Mouse (Mus musculus) small intestine, adult 2 months (tissue): Measurements from ENCODE around the gene Hoxa3. TPM values are rescaled to one million over a fixed set of nuclear protein-coding genes. Genes with fewer than 3 reads are reported as not detected.

ENCODE experiments used
- H3K27ac ChIP-seq: fragments of 200-500 bp; 2 replicates; pipeline ENCODE4 v1.5.1; 2012; ENCODE audit warnings: low read depth, low read length, control low read depth, inconsistent platforms; ENCODE audit not compliant: insufficient read depth
- H3K27me3 ChIP-seq: fragments of 200-500 bp; 2 replicates; pipeline ENCODE4 v1.6.1; 2012; ENCODE audit warnings: mild to moderate bottlenecking, moderate library complexity, low read length, inconsistent platforms; ENCODE audit not compliant: control insufficient read depth, insufficient read depth
- H3K36me3 ChIP-seq: fragments of 200-500 bp; 2 replicates; pipeline ENCODE4 v1.6.1; 2012; ENCODE audit warnings: mild to moderate bottlenecking, low read length, control low read depth, inconsistent platforms; ENCODE audit not compliant: control insufficient read depth, insufficient read depth
- H3K4me1 ChIP-seq: fragments of 200-500 bp; 2 replicates; pipeline ENCODE4 v1.6.1; 2012; ENCODE audit warnings: low read length, inconsistent platforms, mixed read lengths; ENCODE audit not compliant: control insufficient read depth, insufficient read depth, insufficient read length
- H3K4me3 ChIP-seq: fragments of 200-500 bp; 2 replicates; pipeline ENCODE4 v1.5.1; 2012; ENCODE audit warnings: low read depth, mild to moderate bottlenecking, control low read depth, inconsistent platforms, low read length, moderate library complexity
- CTCF ChIP-seq: fragments of 200-500 bp; IDR thresholded peaks from 2 replicates; pipeline ENCODE4 v1.5.1; 2012; ENCODE audit warnings: low read depth, mild to moderate bottlenecking, control low read depth, inconsistent platforms, low read length, moderate library complexity, mixed read lengths; ENCODE audit not compliant: insufficient replicate concordance, insufficient read length; ENCODE audit errors: extremely low read depth
- POLR2A ChIP-seq: fragments of 200-500 bp; IDR thresholded peaks from 2 replicates; pipeline ENCODE4 v1.6.1; 2012; ENCODE audit warnings: low read depth, mild to moderate bottlenecking, control low read depth, inconsistent platforms, low read length, moderate library complexity
- WGBS: fragments of 180-500 bp; shearing (Covaris S2); methylation state at CpG from one replicate; pipeline ENCODE4 v1.1.7; 2018; 5-methylcytosine and 5-hydroxymethylcytosine counted together
- polyA plus RNA-seq: library from polyadenylated mRNA; depleted of rRNA; stranded (reverse); fragments of >200 nt; gene quantifications from 2 replicates; pipeline ENCODE4 v1.2.3, GENCODE M21; 2012

Gene Hoxa3
- polyA plus RNA-seq, 1 experiment, result 5.0 TPM

DNA sequence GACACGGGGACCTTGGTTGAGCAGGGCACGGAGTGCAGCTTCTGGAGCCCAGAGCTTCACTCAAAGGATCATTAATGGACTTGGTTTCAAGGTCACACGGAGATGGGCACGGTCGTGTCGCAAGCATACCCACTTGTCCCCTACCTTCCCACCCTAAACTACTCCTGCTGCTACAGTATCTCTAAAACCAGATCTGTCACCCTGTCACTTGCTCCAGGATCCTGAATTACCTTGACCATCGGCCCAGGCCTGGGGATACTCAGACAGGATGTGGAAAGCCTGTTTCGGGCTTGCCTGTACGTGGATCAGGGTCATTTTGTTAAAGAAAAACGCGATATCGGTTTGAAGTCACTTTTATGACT, 3.5 kb downstream of the Hoxa3 start:
- TF ChIP-seq POLR2A (no peak), CTCF (peak; percentile 16; the same call in 1 of the 2 replicates)
- Histone ChIP-seq H3K4me1 (peaks cover 8% of the 10 kb centered on the region), H3K27ac (no peak overlapping the region), H3K36me3 (no peaks in the 10 kb centered on the region), H3K4me3 (no peak overlapping the region), H3K27me3 (peaks cover 79% of the 10 kb centered on the region)
- 33% methylated on average over 12 of the region's 12 CpGs for WGBS

DNA sequence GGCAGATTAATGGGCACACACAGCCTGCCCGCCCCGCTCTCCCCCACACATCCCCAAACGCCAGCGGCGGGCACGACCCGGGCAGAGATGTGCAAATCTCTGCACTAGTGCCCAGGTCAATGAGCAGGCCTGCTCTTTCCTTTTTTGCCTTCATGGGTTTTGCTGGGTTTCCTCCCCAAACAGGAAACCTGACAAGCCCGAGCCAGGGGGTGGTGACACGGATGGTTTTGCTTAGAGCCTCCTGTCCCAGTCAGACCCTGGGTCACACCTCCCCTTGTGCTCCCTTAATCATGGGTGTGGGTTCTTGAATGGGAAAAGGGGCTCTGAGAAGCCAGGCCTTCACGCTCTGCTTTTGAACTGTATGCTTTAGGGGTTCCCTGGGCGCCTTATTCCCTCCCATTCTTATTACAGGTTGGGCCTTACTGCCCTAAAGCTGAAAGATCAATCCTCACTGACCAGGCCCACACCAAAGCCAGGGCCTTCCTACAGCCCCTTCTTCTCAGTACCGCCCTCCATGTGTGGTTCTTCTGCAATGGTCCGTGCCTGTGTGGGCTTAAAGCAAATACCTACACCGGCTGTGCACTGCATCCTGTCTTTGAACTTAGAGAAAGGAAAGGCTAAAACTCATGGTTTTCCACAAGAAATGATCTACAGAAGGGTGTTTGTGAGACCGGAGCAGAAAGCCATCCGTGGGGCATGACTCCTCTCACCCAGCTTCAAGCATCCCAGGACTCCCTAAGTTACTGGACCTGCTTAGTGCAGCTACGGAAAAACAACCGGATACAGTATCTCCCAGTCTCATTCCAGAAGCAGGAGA, 4.1 kb downstream of the Hoxa3 start:
- H3K36me3 ChIP-seq, result no peaks in the 10 kb centered on the region
- TF ChIP-seq CTCF (no peak), POLR2A (no peak)
- WGBS, result 27% methylated on average over 18 of the region's 18 CpGs
- peak overlapping the region; percentile 46 for H3K4me3 ChIP-seq
- peaks cover 80% of the 10 kb centered on the region for H3K27me3 ChIP-seq
- peaks cover 8% of the 10 kb centered on the region for H3K4me1 ChIP-seq
- 0 out of 2 replicates have a peak overlapping the region, but pooled peaks have one; percentile 7 for H3K27ac ChIP-seq

DNA sequence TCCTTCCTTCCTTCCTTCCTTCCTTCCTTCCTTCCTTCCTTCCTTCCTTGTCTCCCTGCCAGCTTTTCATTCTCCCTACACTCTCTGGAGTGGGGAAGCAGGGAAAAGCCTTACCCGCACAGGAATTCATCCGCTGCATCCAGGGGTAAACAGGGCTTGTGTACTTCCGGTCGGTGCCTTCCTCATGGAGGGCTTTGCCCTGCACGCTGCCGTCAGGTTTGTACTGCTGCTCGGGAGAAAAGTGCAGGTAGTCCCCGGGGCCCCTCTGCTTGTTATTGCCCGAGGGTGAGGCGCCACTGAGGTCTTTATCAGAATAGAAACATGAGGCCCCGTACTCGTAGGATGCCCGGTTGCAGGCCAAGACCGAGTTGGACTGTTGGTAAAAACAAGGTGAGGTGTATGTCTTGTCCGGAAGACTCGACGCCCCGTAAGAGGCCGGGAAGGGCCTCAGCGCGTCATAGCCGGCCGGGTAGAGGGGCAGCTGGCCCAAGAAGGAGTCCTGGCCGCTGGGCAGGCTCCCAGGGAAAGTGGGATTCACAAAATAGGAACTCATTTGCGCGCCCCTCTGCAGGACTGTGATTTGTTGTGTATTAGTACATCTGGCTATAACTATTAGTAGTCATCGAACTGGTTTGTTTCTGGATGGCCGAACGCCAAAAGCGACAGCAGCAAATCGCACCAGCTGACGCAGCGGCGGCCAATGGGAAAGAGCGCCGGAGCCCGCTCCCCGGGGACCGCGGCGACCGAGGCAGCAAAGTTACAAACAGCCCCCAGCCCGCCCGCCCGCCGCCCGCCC, 4.9 kb downstream of the Hoxa3 start, which contains the start of gene Hoxa6:
TSS of gene Hoxa6 (minus strand) at position 651 of the 796 bp plus-strand sequence.
- Histone ChIP-seq H3K27ac (peak within 1 kb of the TSS; percentile 21; the same call in 1 of the 2 replicates), H3K4me1 (peaks cover 6% of the 10 kb centered on the region), H3K4me3 (peak within 1 kb of the TSS; percentile 46), H3K36me3 (no peaks in the 10 kb centered on the region), H3K27me3 (peaks cover 82% of the 10 kb centered on the region)
- TF ChIP-seq CTCF, result no peak
- TF ChIP-seq POLR2A, result no peak
- 9% methylated on average over 47 of the region's 47 CpGs for WGBS

DNA sequence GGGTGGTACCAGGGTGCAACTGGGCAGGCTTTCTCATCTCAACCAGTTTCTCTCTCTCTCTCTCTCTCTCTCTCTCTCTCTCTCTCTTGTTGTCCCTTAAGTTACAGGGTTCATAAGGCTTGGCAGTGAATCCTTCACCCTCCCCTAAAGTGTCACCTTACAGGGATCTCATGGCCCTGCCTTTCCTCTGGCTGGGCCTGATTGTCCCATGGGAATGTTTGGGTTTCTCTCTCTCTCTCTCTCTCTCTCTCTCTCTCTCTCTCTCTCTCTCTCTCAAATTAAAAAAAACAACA, 5.5 kb downstream of the Hoxa3 start:
- no peaks in the 10 kb centered on the region for H3K36me3 ChIP-seq
- H3K27ac ChIP-seq, result 0 out of 2 replicates have a peak overlapping the region, but pooled peaks have one; percentile 15
- no peak for TF ChIP-seq POLR2A
- TF ChIP-seq CTCF, result no peak
- peaks cover 1% of the 10 kb centered on the region for H3K4me1 ChIP-seq
- H3K4me3 ChIP-seq, result no peak overlapping the region
- H3K27me3 ChIP-seq, result peaks cover 82% of the 10 kb centered on the region

DNA sequence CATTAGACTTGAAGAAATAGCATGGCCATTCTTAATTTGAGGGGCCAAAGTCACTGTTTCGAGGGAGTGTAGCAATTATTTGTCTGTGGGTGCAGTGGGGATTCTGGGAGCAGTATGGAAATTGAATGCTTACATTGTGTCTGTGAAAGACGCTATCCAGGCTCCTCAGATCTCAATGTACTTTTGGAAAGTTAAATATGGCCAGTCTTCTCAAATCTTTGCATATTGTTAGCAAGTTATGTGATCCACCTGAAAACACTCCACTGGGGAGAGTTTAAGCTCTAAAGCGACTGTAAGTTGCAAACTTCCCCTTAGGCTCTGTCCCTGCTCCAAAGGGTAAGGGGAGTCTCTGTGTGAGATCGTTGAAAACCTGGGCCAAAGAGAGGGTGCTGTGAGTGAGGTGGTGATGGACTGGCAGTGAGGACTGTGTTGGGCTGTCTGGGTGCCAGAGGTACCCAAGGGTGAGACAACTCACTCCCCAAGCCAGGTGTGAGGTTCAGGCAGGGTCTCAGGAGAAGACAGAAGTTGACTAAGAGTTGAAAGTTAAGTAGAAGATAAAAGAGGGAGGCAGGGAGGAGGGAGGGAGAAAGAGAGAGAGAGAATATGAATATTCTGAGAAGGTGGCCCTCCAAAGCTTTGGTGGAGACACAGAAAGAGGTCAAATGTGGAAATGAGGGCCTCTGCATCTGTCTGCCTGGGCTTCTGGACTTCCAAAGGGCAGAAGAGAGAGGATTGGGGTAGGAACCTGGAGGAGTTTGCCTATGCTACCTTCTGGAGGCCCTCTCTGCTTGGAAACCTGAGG, 6.1 kb downstream of the Hoxa3 start:
- no peaks in the 10 kb centered on the region for H3K36me3 ChIP-seq
- 0 out of 2 replicates have a peak overlapping the region, but pooled peaks have one; percentile 15 for H3K27ac ChIP-seq
- WGBS, result 33% methylated on average over 4 of the region's 4 CpGs
- H3K27me3 ChIP-seq, result peaks cover 80% of the 10 kb centered on the region
- TF ChIP-seq POLR2A, result no peak
- no peak for TF ChIP-seq CTCF
- H3K4me1 ChIP-seq, result no peaks in the 10 kb centered on the region; the same call in none of the 2 replicates
- no peak overlapping the region for H3K4me3 ChIP-seq

DNA sequence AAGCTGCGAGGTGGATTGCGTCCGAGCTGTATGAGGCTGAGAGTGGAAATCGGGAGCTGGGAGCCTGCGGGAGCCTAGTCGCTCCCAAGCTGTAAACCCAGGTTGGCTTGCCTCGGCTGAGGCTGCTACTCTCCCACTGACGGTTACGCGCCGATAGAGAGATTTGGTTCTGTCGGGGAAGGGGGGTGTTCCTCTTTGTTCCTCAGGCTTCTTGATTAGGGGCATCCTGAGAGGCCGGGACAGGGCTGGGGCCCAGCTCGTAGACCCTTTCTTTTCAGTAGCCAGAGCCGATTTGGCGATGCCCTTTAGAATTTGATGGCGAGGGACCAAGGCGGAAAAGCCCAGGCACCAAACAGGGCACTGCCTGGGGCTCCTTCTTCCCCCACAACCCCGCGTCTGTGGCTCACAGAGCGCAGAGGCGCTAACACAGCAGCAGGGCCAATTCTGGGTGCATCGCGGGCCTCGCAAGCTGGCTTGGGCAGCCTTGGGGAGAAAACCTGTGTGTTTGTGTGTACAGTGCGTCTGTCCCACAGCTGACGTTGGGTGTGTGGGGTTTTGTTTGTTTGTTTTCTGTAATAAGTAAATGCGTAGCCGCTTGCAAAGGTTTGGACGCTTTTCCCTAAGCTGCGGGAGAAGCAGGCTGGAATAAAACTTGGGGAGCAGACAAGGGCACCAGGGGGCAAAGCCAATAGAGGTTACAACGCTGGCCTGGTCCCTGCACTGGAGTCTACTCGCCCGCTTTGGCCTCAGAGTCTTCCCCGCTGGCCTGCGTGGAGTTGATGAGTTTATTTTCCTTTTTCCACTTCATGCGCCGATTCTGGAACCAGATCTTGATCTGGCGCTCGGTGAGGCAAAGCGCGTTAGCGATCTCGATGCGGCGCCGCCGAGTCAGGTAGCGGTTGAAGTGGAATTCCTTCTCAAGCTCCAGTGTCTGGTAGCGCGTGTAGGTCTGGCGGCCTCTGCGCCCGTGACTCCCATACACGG, 7.2 kb downstream of the Hoxa3 start:
- WGBS, result 27% methylated on average over 55 of the region's 55 CpGs
- TF ChIP-seq CTCF, result no peak
- TF ChIP-seq POLR2A, result no peak
- Histone ChIP-seq H3K4me3 (no peak overlapping the region), H3K27ac (peak overlapping the region; percentile 24; the same call in 1 of the 2 replicates), H3K36me3 (no peaks in the 10 kb centered on the region), H3K27me3 (peaks cover 70% of the 10 kb centered on the region), H3K4me1 (peaks cover 4% of the 10 kb centered on the region)
